Mouse (Mus musculus): ENCODE measurements around the gene Pram1. TPM values are rescaled to one million over a fixed set of nuclear protein-coding genes. Genes with fewer than 3 reads are reported as not detected.

The Pram1 gene
- polyA plus RNA-seq, 1 experiment = 0.59 TPM

Other genes starting within 250 kb of the Pram1 start
- 3.6 and 5.3 TPM in 2 replicates for gene Zfp101, start 243.4 kb upstream of the Pram1 start, polyA plus RNA-seq (2012; ENCODE audit: insufficient read depth, insufficient read length, missing spikeins)
- gene Actl9, start 205.2 kb upstream of the Pram1 start, polyA plus RNA-seq (2012; ENCODE audit: insufficient read depth, insufficient read length, missing spikeins) = not detected in 2 replicates
- gene Adamts10, start 113.9 kb upstream of the Pram1 start, polyA plus RNA-seq (2012; ENCODE audit: insufficient read depth, insufficient read length, missing spikeins) = 4.9 and 11.8 TPM in 2 replicates
- gene Myo1f, start 82.3 kb upstream of the Pram1 start, polyA plus RNA-seq (2012; ENCODE audit: insufficient read depth, insufficient read length, missing spikeins) = 1.8 and 5.0 TPM in 2 replicates
- 13.6 and 15.9 TPM in 2 replicates for gene Zfp414, start 9.0 kb upstream of the Pram1 start, polyA plus RNA-seq (2012; ENCODE audit: insufficient read depth, insufficient read length, missing spikeins)
- 130 and 183 TPM in 2 replicates for gene Hnrnpm, start 48.8 kb downstream of the Pram1 start, polyA plus RNA-seq (2012; ENCODE audit: insufficient read depth, insufficient read length, missing spikeins)
- 132 and 147 TPM in 2 replicates for gene March2, start 80.6 kb downstream of the Pram1 start, polyA plus RNA-seq (2012; ENCODE audit: insufficient read depth, insufficient read length, missing spikeins)
- gene Rab11b, start 122.5 kb downstream of the Pram1 start, polyA plus RNA-seq (2012; ENCODE audit: insufficient read depth, insufficient read length, missing spikeins) = 73.4 and 85.4 TPM in 2 replicates
- 243 and 355 TPM in 2 replicates for gene Angptl4, start 143.8 kb downstream of the Pram1 start, polyA plus RNA-seq (2012; ENCODE audit: insufficient read depth, insufficient read length, missing spikeins)
- 16.2 and 37.3 TPM in 2 replicates for gene Kank3, start 172.5 kb downstream of the Pram1 start, polyA plus RNA-seq (2012; ENCODE audit: insufficient read depth, insufficient read length, missing spikeins)
- 587 and 667 TPM in 2 replicates for gene Rps28, start 186.5 kb downstream of the Pram1 start, polyA plus RNA-seq (2012; ENCODE audit: insufficient read depth, insufficient read length, missing spikeins)
- gene Ndufa7, start 186.5 kb downstream of the Pram1 start, polyA plus RNA-seq (2012; ENCODE audit: insufficient read depth, insufficient read length, missing spikeins) = 1,002 and 1,055 TPM in 2 replicates
- gene Cd320, start 205.0 kb downstream of the Pram1 start, polyA plus RNA-seq (2012; ENCODE audit: insufficient read depth, insufficient read length, missing spikeins) = 21.6 and 25.3 TPM in 2 replicates
- not detected in 2 replicates for gene Gm7029, start 235.8 kb downstream of the Pram1 start, polyA plus RNA-seq (2012; ENCODE audit: insufficient read depth, insufficient read length, missing spikeins)